Mouse (Mus musculus) brain, adult 2 months (tissue): ENCODE results near the gene Dicer1.
A peak's percentile ranks its signal among the peaks of the same experiment; 100 is the strongest.

Experiments used
- DNase-seq: peaks from one replicate; pipeline ENCODE4 v3.0.0; 2011; ENCODE audit warnings: low read depth, low spot score

Dicer1 gene

DNA sequence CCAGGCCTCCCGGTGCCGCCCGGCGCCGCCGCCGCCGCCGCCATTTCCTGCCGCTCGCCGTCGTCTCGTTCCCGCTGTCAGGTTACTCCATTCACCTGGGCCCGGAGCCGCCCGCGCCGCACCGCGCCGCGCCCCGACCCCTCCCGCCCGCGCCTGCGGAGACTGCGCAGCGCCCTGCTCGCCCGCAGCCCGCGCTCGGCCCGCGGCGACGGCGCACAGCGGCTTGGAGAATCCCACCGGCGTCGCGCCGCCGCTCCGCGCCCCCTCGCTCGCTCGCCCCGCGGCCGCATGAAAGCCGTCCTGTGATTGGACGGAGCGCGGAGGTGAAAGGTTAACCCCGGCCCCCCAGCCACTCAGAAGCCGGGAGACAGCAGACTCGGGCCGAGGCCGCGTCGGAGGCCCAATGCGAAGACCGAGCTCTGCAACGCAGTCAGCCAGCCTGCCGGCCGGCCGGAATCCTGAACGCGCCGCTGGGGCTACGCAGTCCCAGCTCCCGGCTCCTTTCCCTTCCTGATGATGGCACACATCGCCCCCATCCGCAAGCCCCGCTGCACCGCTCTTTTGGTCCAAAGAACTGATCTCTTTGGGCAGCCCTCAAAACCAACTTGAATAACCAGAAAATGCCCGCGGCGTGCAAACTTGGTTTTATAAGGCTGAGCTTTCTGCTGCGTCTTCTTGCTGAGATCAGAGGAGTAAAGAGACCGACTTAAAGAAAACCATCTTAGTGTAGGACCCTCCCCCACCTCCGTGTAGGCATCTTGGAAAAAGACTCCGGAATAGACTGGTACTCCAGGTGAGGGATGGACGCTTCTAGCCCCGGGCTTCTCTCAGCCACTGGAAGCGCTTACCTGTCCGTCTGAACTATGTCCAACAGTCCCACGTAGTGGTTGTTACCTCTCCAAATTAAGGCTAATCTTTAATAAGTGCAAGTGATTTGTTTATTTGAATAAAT, at the start of gene Dicer1:
Gene Dicer1 (minus strand): TSS at position 139 of the 952 bp plus-strand sequence.
- DNase-seq = peak; percentile 98

- no peak for DNase-seq
Measured at GRCm38 (mm10) chr12:104799365-104799764, 47.6 kb upstream of the Dicer1 start.

GRCm38 (mm10) chr12:104797905-104798304, 46.2 kb upstream of the Dicer1 start:
- no peak for DNase-seq

DNA sequence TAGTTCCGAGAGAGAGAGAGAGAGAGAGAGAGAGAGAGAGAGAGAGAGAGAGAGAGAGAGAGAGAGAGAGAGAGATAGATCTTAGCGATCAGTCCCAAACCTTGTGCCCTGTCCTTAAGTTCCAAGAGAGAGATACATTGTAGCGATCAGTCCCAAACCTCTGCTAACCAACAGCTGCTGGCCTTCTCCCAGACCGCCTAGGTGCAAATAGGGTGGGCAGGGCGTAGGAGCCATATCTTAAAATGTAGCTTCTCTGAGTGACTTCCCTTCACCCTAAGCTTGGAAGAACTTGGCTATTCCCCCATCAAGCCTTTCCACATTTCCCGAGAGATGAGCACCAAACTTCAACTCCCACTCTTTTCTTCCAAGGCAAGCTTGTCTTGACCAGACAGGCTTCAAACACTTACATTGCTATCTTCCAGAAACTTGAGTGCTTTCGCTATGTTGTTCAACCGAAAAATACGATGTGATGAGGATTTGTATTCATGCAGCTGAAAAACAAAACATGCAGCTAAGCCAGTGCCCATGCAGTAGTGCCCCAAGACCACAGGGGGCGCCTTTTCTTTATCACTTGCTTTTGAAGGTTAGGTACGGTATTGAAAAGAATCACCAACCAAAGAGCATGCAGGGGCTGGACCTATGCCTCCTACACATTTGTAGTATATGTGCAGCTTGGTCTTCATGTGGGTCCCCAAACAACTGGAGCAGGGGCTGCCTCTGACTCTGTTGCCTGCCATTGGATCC, 45.1 kb upstream of the Dicer1 start:
- DNase-seq = no peak

DNA sequence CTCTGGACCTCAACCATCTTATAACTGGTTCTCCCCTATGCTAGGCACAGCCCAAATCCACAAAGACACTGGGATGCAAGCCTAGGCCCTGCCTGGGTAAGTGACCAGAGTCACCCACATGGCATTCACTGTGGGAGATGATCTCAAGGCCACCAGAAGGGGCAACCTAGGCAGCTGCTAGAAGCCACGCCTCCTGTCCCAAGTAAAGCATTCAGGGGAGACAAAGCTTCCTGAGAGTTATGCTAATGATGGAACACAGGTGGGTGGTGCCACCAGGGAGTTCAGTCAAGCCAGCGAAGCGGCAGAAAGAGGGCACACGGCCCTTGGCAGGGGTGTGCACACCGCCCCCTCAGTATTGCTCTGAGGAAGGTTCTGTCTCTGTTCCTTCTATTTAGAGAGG, 43.2 kb upstream of the Dicer1 start:
- DNase-seq = peak; percentile 52

- DNase-seq = no peak
Measured at GRCm38 (mm10) chr12:104793486-104793885, 41.7 kb upstream of the Dicer1 start.

GRCm38 (mm10) chr12:104777603-104778002, 25.9 kb upstream of the Dicer1 start:
- no peak for DNase-seq

GRCm38 (mm10) chr12:104771941-104772340, 20.2 kb upstream of the Dicer1 start:
- peak; percentile 32 for DNase-seq

DNA sequence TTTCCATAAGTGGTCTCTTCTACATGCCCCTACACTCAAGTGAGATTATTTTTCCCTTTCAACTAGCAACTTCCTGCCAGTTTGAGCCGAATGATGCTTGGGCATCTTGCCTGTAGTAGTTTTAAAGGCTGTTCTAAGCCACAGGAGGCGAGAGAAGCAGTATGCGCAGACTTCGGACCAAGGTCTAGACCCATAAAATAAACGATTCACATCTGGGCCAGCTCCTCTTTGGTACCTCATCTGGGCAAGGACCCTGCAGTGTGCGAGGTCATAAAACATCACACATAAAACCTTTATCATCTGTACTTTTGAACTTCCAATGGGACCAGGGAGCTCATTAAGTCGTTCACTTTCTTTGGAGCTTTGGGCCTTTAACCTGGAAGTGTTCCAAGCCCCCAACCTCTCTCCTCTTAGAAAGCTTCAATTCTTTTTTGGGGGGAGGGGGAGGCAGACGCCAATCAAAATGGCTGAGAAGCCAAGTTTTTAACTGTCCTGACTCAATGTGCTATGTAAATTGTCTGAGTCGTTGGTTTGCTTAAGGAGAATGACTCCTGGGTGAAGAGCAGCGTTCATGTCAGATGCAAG, 17.5 kb upstream of the Dicer1 start:
- DNase-seq = no peak

DNA sequence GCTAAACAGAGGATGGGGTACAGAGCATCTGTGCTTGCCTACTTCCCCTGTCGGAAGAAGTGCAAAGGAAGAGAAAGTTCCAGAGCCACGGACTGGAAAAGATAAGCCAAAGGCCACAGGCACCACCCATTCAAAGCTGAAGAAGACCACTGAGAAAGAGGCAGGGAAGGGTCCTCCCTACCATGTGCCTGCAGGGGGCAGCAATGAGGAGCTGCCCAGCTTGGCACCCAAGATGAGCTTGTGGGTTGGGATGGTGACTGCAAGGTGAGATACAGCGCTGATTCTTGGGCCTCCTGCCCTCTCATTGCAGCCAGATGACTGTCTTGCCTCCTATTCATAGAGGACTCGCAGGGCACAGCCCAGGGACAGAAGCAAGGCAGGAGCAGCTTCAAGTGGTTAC, 15.4 kb upstream of the Dicer1 start:
- DNase-seq = no peak

GRCm38 (mm10) chr12:104765761-104766160, 14.0 kb upstream of the Dicer1 start:
- DNase-seq = no peak

DNA sequence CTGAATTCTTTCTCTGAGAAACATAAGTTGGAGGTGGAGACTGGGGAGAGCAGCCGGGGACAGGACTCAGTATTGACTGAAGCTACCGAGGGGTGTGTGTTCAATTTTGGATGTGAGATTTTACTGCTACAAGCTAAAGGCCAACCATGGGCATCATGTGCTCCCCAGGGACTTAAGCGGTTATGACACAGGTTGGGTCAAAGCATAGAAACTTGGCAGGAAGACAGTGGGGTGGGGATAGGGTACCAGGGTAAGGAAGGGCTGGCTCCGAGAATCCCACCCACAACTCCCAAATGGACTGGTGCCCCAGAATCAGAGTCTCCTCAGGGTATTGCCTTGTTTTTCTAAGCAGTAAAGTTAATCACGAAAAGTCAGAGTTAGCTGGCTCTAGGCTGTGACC, 13.4 kb upstream of the Dicer1 start:
- no peak for DNase-seq

- no peak for DNase-seq
Measured at GRCm38 (mm10) chr12:104763918-104764317, 12.2 kb upstream of the Dicer1 start.

DNA sequence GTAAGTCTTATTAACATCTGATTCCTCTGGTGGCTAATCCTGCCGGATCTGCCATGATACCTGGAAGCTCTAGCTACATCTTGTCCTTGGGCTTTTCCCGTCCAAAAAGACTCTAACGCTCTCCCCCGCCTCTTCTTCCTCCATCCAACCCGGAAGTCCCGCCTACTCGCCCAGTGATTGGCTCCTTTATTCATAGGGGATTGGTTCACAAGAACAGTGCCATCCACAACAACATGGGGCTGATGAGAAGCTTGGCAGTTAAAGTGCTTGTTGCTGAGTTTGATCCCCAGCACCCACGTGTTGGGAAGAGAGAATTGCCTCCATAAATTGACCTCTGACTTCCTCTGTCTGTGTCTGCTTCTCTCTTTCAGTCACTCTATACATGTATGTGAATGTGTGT, 9.7 kb upstream of the Dicer1 start:
- no peak for DNase-seq

DNA sequence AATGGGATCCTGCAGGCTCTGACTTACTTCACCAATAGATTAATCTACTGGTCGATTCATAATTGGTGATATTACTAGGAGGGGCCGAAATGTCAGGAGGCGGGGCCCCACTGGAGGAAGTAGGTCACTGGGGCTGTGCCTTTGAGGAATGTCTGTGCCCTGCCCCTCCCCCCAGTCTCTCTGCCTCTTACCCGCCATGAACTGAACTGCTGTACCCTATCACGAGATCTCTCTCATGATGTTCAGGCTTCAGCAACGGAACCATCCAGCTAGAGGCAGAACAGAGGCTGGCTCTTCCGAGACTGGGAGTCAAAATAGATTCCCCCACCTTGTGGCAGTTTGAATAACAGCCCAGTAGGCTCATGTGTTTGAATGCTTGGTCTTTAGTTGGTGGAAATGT, 6.3 kb upstream of the Dicer1 start:
- DNase-seq = no peak

GRCm38 (mm10) chr12:104753686-104754085, 1.9 kb upstream of the Dicer1 start:
- no peak for DNase-seq

DNA sequence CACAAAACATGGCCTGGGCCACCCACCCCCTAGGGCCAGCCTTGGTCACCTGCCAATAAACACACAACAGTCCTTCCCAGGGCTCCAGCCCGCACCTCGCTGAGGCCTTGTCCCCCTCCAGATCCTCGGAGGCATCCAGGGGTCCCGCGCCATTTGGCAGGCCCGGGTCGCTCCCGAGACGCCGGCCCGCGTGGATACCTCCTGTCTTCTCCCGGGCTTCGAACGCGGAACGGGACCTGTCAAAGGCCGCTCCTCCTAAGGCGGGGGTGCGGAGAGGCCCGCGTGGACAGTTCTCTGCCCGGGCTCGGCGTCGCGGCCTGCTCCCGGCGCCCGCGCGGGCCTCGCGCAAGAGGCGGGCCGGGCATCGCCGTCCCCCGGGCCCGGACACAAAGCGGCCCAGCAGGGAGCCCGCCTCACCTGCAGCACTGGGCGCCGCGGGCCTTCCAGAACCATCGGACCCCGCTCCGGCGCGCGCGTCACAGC, 380 bp downstream of the Dicer1 start:
- DNase-seq = no peak

DNA sequence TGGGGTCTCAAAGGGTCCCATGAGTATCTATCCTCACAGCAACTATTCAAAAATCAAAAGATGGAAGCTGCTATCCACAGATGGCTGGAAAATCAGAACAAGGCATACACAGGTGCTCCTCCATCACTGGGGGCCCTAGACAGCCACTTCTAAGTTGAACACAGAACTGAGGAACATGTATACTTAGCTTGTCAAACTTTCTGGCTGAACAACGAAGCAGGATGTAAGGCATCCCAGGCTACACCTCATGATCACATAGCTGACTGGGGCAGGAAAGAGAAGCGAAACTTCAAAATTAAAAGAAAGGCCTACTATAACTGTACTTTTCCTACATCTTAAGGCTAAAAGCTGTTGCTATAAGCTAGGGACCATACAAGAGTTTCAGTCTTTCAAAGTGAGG, 2.8 kb downstream of the Dicer1 start:
- no peak for DNase-seq

DNA sequence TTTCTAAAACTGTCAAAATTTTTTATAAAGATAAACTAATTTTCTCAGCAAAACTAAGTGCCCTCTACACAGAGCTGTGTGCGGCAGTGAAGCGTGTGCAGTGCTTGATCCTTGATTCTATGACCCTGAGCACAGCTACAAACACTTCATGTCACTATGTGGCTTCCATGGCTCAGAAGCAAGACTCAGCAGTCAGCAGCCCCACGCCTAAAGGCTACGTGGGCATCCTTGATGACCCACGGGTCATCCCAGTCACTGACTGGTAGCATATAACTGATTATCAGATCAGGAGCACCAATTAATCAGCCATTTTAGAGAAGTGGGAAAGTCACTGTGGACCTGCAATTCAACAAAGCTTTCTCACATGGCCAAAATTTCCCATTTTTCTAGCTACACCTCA, 4.5 kb downstream of the Dicer1 start:
- DNase-seq = no peak

DNA sequence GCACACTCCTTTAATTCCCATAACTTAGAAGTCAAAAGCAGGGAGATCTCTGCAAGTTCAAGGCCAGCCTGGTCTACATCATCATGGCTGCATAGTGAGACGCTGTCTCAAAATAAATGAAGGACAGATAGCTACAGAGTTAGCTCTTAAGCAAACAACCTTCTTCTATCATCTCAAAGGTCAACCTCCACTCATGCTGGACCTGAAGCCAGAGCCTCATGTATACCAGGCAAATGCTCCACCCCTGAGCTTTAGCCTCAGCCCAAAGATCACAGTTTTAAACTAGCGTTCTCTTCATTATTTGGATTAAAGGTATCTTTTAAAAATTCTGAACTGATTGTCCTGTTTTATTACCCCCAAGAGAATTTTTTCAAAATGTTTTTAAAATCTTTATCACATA, 5.2 kb downstream of the Dicer1 start:
- DNase-seq = no peak

DNA sequence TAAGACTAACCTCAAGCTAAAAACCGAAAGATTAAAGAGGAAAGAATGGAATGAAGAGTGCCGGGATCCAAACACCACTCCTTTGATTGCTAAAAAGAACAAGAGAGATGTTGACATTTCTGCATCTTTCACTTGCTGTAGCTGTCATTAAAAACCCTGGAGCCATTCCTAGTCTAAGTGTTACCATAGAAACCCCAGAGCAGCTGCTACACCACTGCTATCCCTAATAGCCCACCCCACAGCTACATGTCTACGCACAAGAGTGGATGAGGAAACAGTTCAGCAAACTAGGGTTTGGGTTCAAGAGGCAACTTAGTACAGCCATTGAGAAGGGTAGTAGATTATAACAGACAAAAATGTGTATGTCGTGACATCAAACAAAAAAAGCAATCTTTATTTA, 8.1 kb downstream of the Dicer1 start:
- DNase-seq = peak; percentile 49

DNA sequence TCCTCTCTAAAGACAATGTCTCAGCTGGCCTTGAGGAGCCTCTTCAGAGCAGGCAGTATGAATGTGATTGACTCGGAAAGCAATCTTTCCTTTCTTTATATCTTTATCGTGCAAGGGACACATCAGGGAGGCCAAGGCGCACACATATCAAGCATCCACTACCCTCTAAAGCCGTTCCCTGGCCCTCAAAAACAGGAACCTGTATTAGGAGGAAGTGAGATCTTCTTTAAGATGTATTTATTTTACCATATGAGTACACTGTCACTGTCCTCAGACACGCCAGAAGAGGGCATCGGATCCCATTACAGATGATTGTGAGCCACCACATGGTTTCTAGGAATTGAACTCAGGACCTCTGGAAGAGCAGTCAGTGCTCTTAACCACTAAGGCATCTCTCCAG, 9.5 kb downstream of the Dicer1 start:
- DNase-seq = no peak
